Mouse (Mus musculus): ENCODE measurements around the gene P2rx7.
"Not testable (repeated sequence)": the region's sequence is repeated elsewhere in the genome, so short reads cannot be mapped to it uniquely, and the experiment has no call there.

The P2rx7 gene

GRCm38 (mm10) chr5:122646050-122646449, 2.3 kb downstream of the P2rx7 start:
- DNase-seq (ENCODE audit: low read depth, low spot score), result no peak

GRCm38 (mm10) chr5:122647256-122647924, 3.7 kb downstream of the P2rx7 start:
- no peak for DNase-seq (ENCODE audit: low read depth, low spot score)

GRCm38 (mm10) chr5:122647952-122648374, 4.3 kb downstream of the P2rx7 start:
- not testable (repeated sequence) for DNase-seq (ENCODE audit: low read depth, low spot score)

- peak; percentile 50 for DNase-seq (ENCODE audit: low read depth, low spot score)
Observed at GRCm38 (mm10) chr5:122649264-122649663, 5.6 kb downstream of the P2rx7 start.

- DNase-seq (ENCODE audit: low read depth, low spot score), result no peak
Observed at GRCm38 (mm10) chr5:122650100-122650499, 6.4 kb downstream of the P2rx7 start.

- DNase-seq (ENCODE audit: low read depth, low spot score), result no peak
Observed at GRCm38 (mm10) chr5:122652506-122652905, 8.8 kb downstream of the P2rx7 start.

GRCm38 (mm10) chr5:122653112-122653445, 9.4 kb downstream of the P2rx7 start:
- no peak for DNase-seq (ENCODE audit: low read depth, low spot score)

- no peak for DNase-seq (ENCODE audit: low read depth, low spot score)
Observed at GRCm38 (mm10) chr5:122653446-122654267, 9.9 kb downstream of the P2rx7 start.

- no peak for DNase-seq (ENCODE audit: low read depth, low spot score)
Observed at GRCm38 (mm10) chr5:122654268-122654573, 10.5 kb downstream of the P2rx7 start.

- DNase-seq (ENCODE audit: low read depth, low spot score), result no peak
Observed at GRCm38 (mm10) chr5:122656808-122657207, 13.1 kb downstream of the P2rx7 start.

- DNase-seq (ENCODE audit: low read depth, low spot score), result no peak
Observed at GRCm38 (mm10) chr5:122662501-122662900, 18.8 kb downstream of the P2rx7 start.

- DNase-seq (ENCODE audit: low read depth, low spot score), result no peak
Observed at GRCm38 (mm10) chr5:122665036-122665435, 21.3 kb downstream of the P2rx7 start.

GRCm38 (mm10) chr5:122668981-122669897, 25.5 kb downstream of the P2rx7 start:
- DNase-seq (ENCODE audit: low read depth, low spot score), result peak; percentile 10

- DNase-seq (ENCODE audit: low read depth, low spot score), result peak; percentile 16
Observed at GRCm38 (mm10) chr5:122671641-122672040, 27.9 kb downstream of the P2rx7 start.

GRCm38 (mm10) chr5:122672298-122672697, 28.6 kb downstream of the P2rx7 start:
- no peak for DNase-seq (ENCODE audit: low read depth, low spot score)

GRCm38 (mm10) chr5:122676002-122676401, 32.3 kb downstream of the P2rx7 start:
- no peak for DNase-seq (ENCODE audit: low read depth, low spot score)

GRCm38 (mm10) chr5:122677983-122678382, 34.3 kb downstream of the P2rx7 start:
- DNase-seq (ENCODE audit: low read depth, low spot score), result no peak

GRCm38 (mm10) chr5:122679881-122680280, 36.2 kb downstream of the P2rx7 start:
- no peak for DNase-seq (ENCODE audit: low read depth, low spot score)

GRCm38 (mm10) chr5:122681276-122681675, 37.6 kb downstream of the P2rx7 start:
- DNase-seq (ENCODE audit: low read depth, low spot score), result no peak

GRCm38 (mm10) chr5:122683926-122684325, 40.2 kb downstream of the P2rx7 start:
- DNase-seq (ENCODE audit: low read depth, low spot score), result no peak

GRCm38 (mm10) chr5:122687391-122687790, 43.7 kb downstream of the P2rx7 start:
- DNase-seq (ENCODE audit: low read depth, low spot score), result no peak

- no peak for DNase-seq (ENCODE audit: low read depth, low spot score)
Observed at GRCm38 (mm10) chr5:122689153-122689552, 45.4 kb downstream of the P2rx7 start.

All from 3T3-L1 (cell line).